Mouse (Mus musculus): ENCODE data around the gene Crtc3. TPM values are rescaled to one million over a fixed set of nuclear protein-coding genes. Genes with fewer than 3 reads are reported as not detected.

Crtc3 gene
- total and polyA plus RNA-seq, 3 experiments = 13.6 to 71.9 (median 34.4) TPM

DNA sequence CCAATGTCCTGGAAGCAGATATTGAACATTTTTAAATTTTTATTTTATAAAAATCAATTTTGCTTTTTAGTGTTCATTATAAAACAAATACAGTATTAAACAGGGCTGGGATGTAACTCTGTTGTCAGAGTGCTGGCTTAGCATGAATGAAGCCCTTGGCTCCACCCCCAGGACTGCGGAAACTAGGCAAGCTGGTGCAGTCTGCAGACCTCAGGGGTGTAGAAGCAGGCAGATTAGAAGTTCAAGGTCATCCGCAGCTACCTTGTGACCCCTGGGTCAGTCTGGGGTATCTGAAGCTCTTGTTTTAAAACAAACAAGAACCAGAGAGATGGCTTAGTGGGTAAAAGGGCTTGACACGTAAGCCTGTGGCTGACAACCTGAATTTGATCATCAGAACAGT lies 112.1 kb downstream of the Crtc3 start:
- no peak overlapping the region for H3K4me3 ChIP-seq (ENCODE audit: low read depth, low read length)
- peaks cover 66% of the 10 kb centered on the region for H3K27me3 ChIP-seq (ENCODE audit: insufficient read depth, low read length)
- H3K4me1 ChIP-seq (ENCODE audit: insufficient read depth, low read depth, low read length) = peaks cover 10% of the 10 kb centered on the region
- H3K9me3 ChIP-seq (replicated peaks) = no peaks in the 10 kb centered on the region
- H3K36me3 ChIP-seq (replicated peaks) = no peaks in the 10 kb centered on the region
- no peak for TF ChIP-seq TAL1 (conservative IDR thresholded peaks at IDR 0.05; ENCODE audit: low read depth, low read length)
- TF ChIP-seq GATA1 (IDR thresholded peaks at IDR 0.05; ENCODE audit: borderline replicate concordance, low read length) = no peak
- no peak for TF ChIP-seq POLR2AphosphoS5 (IDR thresholded peaks at IDR 0.05; ENCODE audit: insufficient replicate concordance, low read depth, low read length)
- no peak for TF ChIP-seq GATA2 (IDR thresholded peaks at IDR 0.05; ENCODE audit: borderline replicate concordance, low read depth, low read length)
- TF ChIP-seq CTCF (IDR thresholded peaks at IDR 0.05; ENCODE audit: low read depth, low read length) = no peak
- no peak for ATAC-seq (ENCODE audit: extremely low read depth, insufficient number of reproducible peaks, low FRiP score, poor library complexity, severe bottlenecking)
- DNase-seq (ENCODE audit: low spot score) = no peak

- TF ChIP-seq CTCF (IDR thresholded peaks at IDR 0.05; ENCODE audit: low read depth, low read length) = no peak
- TF ChIP-seq GATA2 (IDR thresholded peaks at IDR 0.05; ENCODE audit: borderline replicate concordance, low read depth, low read length) = no peak
- no peak for TF ChIP-seq GATA1 (IDR thresholded peaks at IDR 0.05; ENCODE audit: borderline replicate concordance, low read length)
- TF ChIP-seq POLR2AphosphoS5 (IDR thresholded peaks at IDR 0.05; ENCODE audit: insufficient replicate concordance, low read depth, low read length) = no peak
- no peak for TF ChIP-seq TAL1 (conservative IDR thresholded peaks at IDR 0.05; ENCODE audit: low read depth, low read length)
- H3K9me3 ChIP-seq (replicated peaks) = no peaks in the 10 kb centered on the region
- DNase-seq (ENCODE audit: low spot score) (no peak), ATAC-seq (ENCODE audit: extremely low read depth, insufficient number of reproducible peaks, low FRiP score, poor library complexity, severe bottlenecking) (no peak)
- H3K36me3 ChIP-seq (replicated peaks) = no peaks in the 10 kb centered on the region
- H3K4me1 ChIP-seq (ENCODE audit: insufficient read depth, low read depth, low read length) = peaks cover 9% of the 10 kb centered on the region
- peaks cover 71% of the 10 kb centered on the region for H3K27me3 ChIP-seq (ENCODE audit: insufficient read depth, low read length)
- H3K4me3 ChIP-seq (ENCODE audit: low read depth, low read length) = no peak overlapping the region
Observed at GRCm38 (mm10) chr7:80575750-80576149, 112.9 kb downstream of the Crtc3 start.

- no peak for ATAC-seq (ENCODE audit: extremely low read depth, insufficient number of reproducible peaks, low FRiP score, poor library complexity, severe bottlenecking)
- no peak for DNase-seq (ENCODE audit: low spot score)
- Histone ChIP-seq H3K4me1 (ENCODE audit: insufficient read depth, low read depth, low read length) (no peaks in the 10 kb centered on the region), H3K4me3 (ENCODE audit: low read depth, low read length) (no peak overlapping the region), H3K9me3 (replicated peaks) (no peaks in the 10 kb centered on the region), H3K27me3 (ENCODE audit: insufficient read depth, low read length) (peaks cover 80% of the 10 kb centered on the region), H3K36me3 (replicated peaks) (no peaks in the 10 kb centered on the region)
- no peak for TF ChIP-seq GATA2 (IDR thresholded peaks at IDR 0.05; ENCODE audit: borderline replicate concordance, low read depth, low read length)
- no peak for TF ChIP-seq CTCF (IDR thresholded peaks at IDR 0.05; ENCODE audit: low read depth, low read length)
- TF ChIP-seq POLR2AphosphoS5 (IDR thresholded peaks at IDR 0.05; ENCODE audit: insufficient replicate concordance, low read depth, low read length) = no peak
Observed at GRCm38 (mm10) chr7:80573076-80573475, 115.6 kb downstream of the Crtc3 start.

- no peaks in the 10 kb centered on the region for H3K36me3 ChIP-seq (replicated peaks)
- DNase-seq (ENCODE audit: low spot score) (no peak), ATAC-seq (ENCODE audit: extremely low read depth, insufficient number of reproducible peaks, low FRiP score, poor library complexity, severe bottlenecking) (no peak)
- H3K27me3 ChIP-seq (ENCODE audit: insufficient read depth, low read length) = peaks cover 65% of the 10 kb centered on the region
- no peaks in the 10 kb centered on the region for H3K4me1 ChIP-seq (ENCODE audit: insufficient read depth, low read depth, low read length)
- TF ChIP-seq TAL1 (conservative IDR thresholded peaks at IDR 0.05; ENCODE audit: low read depth, low read length) (no peak), GATA2 (IDR thresholded peaks at IDR 0.05; ENCODE audit: borderline replicate concordance, low read depth, low read length) (no peak), CTCF (IDR thresholded peaks at IDR 0.05; ENCODE audit: low read depth, low read length) (no peak), GATA1 (IDR thresholded peaks at IDR 0.05; ENCODE audit: borderline replicate concordance, low read length) (no peak), POLR2AphosphoS5 (IDR thresholded peaks at IDR 0.05; ENCODE audit: insufficient replicate concordance, low read depth, low read length) (no peak)
- no peaks in the 10 kb centered on the region for H3K9me3 ChIP-seq (replicated peaks)
- H3K4me3 ChIP-seq (ENCODE audit: low read depth, low read length) = no peak overlapping the region
Observed at GRCm38 (mm10) chr7:80567982-80568381, 120.7 kb downstream of the Crtc3 start.

DNA sequence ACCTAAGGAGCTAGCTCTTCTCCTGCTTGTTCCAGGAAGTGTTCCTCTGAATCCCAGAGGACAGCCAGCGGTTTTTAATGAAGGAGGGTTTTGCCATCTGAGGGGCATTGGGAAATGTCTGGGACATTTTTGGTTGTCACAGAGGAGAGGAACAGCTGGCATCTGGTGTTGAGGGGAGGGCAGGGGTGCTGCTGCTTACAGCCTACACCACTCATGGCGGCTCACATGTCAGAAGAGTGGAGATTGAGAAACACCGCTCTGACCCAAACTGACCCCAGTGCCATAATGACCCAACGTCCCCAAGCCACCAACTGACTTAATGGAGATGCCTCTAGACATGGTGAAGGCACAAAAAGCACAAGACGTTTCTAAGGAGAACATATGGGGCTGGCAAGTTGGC lies 126.7 kb downstream of the Crtc3 start:
- no peak for ATAC-seq (ENCODE audit: extremely low read depth, insufficient number of reproducible peaks, low FRiP score, poor library complexity, severe bottlenecking)
- peaks cover 17% of the 10 kb centered on the region for H3K4me1 ChIP-seq (ENCODE audit: insufficient read depth, low read depth, low read length)
- no peak for DNase-seq (ENCODE audit: low spot score)
- H3K4me3 ChIP-seq (ENCODE audit: low read depth, low read length) = no peak overlapping the region
- TF ChIP-seq CTCF (IDR thresholded peaks at IDR 0.05; ENCODE audit: low read depth, low read length) (no peak), TAL1 (conservative IDR thresholded peaks at IDR 0.05; ENCODE audit: low read depth, low read length) (no peak), POLR2AphosphoS5 (IDR thresholded peaks at IDR 0.05; ENCODE audit: insufficient replicate concordance, low read depth, low read length) (no peak), GATA2 (IDR thresholded peaks at IDR 0.05; ENCODE audit: borderline replicate concordance, low read depth, low read length) (no peak), GATA1 (IDR thresholded peaks at IDR 0.05; ENCODE audit: borderline replicate concordance, low read length) (no peak)
- no peaks in the 10 kb centered on the region for H3K36me3 ChIP-seq (replicated peaks)
- H3K9me3 ChIP-seq (replicated peaks) = no peaks in the 10 kb centered on the region
- H3K27me3 ChIP-seq (ENCODE audit: insufficient read depth, low read length) = peaks cover 27% of the 10 kb centered on the region

GRCm38 (mm10) chr7:80561271-80561670 lies 127.4 kb downstream of the Crtc3 start:
- Histone ChIP-seq H3K36me3 (replicated peaks) (no peaks in the 10 kb centered on the region), H3K27me3 (ENCODE audit: insufficient read depth, low read length) (peaks cover 23% of the 10 kb centered on the region), H3K9me3 (replicated peaks) (no peaks in the 10 kb centered on the region), H3K4me1 (ENCODE audit: insufficient read depth, low read depth, low read length) (peaks cover 23% of the 10 kb centered on the region), H3K4me3 (ENCODE audit: low read depth, low read length) (no peak overlapping the region)
- DNase-seq (ENCODE audit: low spot score) (no peak), ATAC-seq (ENCODE audit: extremely low read depth, insufficient number of reproducible peaks, low FRiP score, poor library complexity, severe bottlenecking) (no peak)
- TF ChIP-seq GATA1 (IDR thresholded peaks at IDR 0.05; ENCODE audit: borderline replicate concordance, low read length) = no peak
- TF ChIP-seq POLR2AphosphoS5 (IDR thresholded peaks at IDR 0.05; ENCODE audit: insufficient replicate concordance, low read depth, low read length) = no peak
- no peak for TF ChIP-seq GATA2 (IDR thresholded peaks at IDR 0.05; ENCODE audit: borderline replicate concordance, low read depth, low read length)
- no peak for TF ChIP-seq CTCF (IDR thresholded peaks at IDR 0.05; ENCODE audit: low read depth, low read length)
- no peak for TF ChIP-seq TAL1 (conservative IDR thresholded peaks at IDR 0.05; ENCODE audit: low read depth, low read length)

All from G1E (cell line).